Mouse (Mus musculus) embryonic stem cell, embryonic (primary cell): ENCODE measurements at regions not wholly inside any gene's neighbourhood (a gene's known extent, or its start where the extent isn't known, plus 50 kb on each side); places are given as distances from the start of the nearest gene placed in this dataset.

Experiments
- CTCF ChIA-PET, 4 experiments: fragments of 300-600 bp in 2 of 4; fragments of 350-600 bp in 2 of 4; sonication (Branson Sonifier 250); formaldehyde crosslinking; loops; one replicate each; lab custom pipeline; 2022; ENCODE audit warnings: inconsistent platforms in 2 of 4; lab: Charles Lee
- POLR2A ChIA-PET, 4 experiments: fragments of 300-600 bp in 2 of 4; fragments of 350-600 bp in 2 of 4; sonication (Branson Sonifier 250); formaldehyde crosslinking; loops; one replicate each; lab custom pipeline; 2022; ENCODE audit warnings: antibody characterized with exemption in 4 of 4, inconsistent platforms in 1 of 4; lab: Charles Lee

DNA sequence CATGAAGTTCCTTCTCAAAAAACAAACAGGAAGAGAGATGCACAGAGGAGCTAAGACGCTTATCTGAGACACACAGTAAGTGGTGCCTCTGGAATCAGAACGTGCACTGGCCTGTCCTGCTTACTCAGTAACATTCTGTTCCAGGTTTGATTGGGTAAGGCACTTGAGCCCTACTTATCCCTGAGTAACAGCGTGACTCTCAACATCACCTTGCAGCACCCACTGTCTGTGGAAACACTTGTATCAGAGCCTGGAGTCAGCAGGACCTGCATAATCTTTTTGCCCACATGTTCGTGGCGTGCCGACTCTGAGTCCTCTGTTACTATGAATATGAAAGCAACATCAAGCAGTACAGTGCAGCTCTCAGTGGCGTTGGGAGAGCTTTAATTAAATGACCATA lies 76.4 kb upstream of the Serbp1 start:
- ChIA-PET POLR2A (interaction anchor here in 1 of 4 experiments (0.5 to 1.1 kb wide), 4 partner anchors 15 to 130 kb away, joined by 3 to 4 read pairs (median 4); partner anchors contain the start of gene Serbp1), CTCF (interaction anchor here in 2 of 4 experiments (0.5 to 1.4 kb wide), 3 partner anchors 21 to 157 kb away, joined by 3 read pairs; no protein-coding TSS in a partner anchor)

DNA sequence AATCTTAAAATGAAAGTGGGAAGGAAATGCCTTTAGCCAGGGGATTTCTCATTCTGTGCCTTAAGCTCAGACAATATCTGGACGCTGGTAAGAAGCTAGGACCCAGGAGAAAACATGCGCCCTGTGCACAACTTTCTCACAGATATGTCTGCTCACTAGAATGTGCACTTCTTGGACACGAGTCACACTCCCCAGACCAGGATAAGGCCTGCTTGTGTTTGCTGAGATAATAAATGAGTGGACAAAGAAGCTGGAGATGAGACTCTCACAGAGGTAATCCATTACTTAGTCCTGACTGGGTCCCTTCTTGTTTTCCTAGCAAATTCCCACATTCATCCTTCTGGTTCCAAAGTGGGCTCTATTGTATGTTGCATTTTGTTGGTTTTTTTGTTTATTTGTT lies 77.4 kb upstream of the Serbp1 start:
- ChIA-PET CTCF (interaction anchor here (0.5 to 2.4 kb wide), 9 partner anchors 9 to 1195 kb away, joined by 3 to 30 read pairs (median 3); no protein-coding TSS in a partner anchor), POLR2A (interaction anchor here (0.6 to 2.6 kb wide), 10 partner anchors 8 to 625 kb away, joined by 3 to 7 read pairs (median 4); partner anchors contain the start of genes Gadd45a (in 1 of the 4) and Mad2l1 (in 1 of the 4))

DNA sequence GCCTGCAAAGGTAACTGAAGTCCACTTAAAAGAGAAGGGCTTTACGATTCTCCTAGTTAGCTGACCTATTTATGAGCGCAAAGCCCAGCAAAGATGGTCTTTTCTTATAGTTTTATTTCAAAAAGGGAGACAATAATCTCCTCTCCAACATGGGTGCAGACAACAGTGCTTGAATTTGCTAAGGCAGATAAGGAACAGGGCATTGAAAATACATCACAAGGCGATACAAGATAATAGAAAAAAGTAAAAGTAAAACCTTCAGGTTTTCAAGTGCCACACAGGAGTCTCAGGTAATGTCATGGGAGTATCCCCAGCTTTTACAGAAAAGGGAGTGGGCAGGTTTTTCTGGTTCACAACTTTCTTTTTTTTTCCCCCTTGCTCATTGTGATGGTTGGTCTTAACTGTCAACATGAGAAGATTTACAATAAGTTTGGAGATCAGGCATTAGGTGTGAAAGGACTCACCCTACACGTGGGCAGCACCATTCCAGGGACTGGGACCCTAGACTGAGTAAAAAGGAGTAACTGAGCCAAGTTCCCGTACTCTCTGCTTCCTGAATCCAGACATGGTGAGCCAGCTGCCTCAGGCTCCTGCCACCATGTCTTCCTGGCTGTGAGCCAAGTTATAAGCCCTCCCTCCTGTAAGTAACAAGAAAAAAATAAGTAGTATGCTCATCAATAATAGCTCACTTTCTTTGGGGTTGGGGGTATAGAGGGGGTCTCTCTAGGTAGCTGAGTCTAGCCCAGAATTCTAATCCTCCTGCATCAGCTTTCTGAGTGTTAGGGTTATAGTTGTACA lies 78.1 kb upstream of the Serbp1 start:
- ChIA-PET CTCF (interaction anchor here (0.5 to 2.4 kb wide), 10 partner anchors 9 to 1195 kb away, joined by 3 to 30 read pairs (median 4); no protein-coding TSS in a partner anchor), POLR2A (interaction anchor here (0.6 to 2.6 kb wide), 11 partner anchors 9 to 625 kb away, joined by 3 to 7 read pairs (median 4); partner anchors contain the start of genes Mad2l1 (in 2 of the 4) and Gadd45a (in 1 of the 4))

DNA sequence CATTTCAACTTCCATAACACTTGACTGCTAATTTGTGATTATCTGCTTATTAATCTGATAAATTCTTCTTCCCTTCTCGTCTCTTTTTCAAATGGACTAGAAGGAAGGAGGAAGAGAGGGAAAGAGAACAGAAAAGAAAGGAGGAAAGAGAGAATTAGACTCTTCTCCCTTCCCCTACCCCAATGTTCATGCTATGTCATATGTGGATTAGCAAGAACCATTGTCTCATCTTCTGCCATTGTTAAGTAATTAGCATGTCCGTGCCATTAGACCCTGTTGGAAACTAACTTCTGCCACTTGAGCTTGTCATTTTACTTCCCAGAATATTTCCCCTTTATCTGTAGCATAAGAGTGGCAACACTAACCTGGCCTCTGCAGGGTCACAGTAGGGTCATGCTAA lies 78.8 kb upstream of the Serbp1 start:
- ChIA-PET CTCF (interaction anchor here (0.5 to 2.4 kb wide), 28 partner anchors 9 to 323 kb away, joined by 3 to 30 read pairs (median 5); partner anchors contain the start of gene Gadd45a (in 2 of the 4)), POLR2A (interaction anchor here (0.7 to 2.6 kb wide), 15 partner anchors 9 to 624 kb away, joined by 3 to 15 read pairs (median 6); partner anchors contain the start of genes Gadd45a (in 2 of the 4) and Mad2l1 (in 2 of the 4))

DNA sequence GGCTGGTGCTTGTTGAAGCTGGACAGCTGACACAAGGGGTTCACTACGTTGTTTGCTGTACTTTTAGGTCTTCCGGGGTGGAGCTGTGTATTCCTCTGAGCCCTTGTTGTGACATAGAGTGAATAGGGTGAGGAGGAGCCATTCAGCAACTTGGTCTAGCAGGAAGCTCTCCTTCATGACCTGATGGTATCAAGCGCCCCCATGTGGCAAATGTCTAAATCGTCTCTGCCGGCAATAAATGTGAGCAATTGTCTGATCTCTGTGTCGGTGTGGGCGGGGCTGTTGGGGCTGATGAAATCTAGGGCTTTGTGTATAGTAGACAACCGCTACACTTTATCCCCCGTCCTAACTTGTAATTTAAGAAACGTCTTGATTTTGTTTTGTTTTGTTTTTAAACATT lies 79.2 kb upstream of the Serbp1 start:
- CTCF ChIA-PET: interaction anchor here (0.5 to 2.4 kb wide), 40 partner anchors 9 to 1486 kb away, joined by 3 to 30 read pairs (median 4); partner anchors contain the start of gene Gadd45a (in 2 of the 4)
- POLR2A ChIA-PET: interaction anchor here (0.6 to 2.6 kb wide), 18 partner anchors 9 to 623 kb away, joined by 3 to 15 read pairs (median 5); partner anchors contain the start of genes Gadd45a (in 2 of the 4) and Mad2l1 (in 2 of the 4)

DNA sequence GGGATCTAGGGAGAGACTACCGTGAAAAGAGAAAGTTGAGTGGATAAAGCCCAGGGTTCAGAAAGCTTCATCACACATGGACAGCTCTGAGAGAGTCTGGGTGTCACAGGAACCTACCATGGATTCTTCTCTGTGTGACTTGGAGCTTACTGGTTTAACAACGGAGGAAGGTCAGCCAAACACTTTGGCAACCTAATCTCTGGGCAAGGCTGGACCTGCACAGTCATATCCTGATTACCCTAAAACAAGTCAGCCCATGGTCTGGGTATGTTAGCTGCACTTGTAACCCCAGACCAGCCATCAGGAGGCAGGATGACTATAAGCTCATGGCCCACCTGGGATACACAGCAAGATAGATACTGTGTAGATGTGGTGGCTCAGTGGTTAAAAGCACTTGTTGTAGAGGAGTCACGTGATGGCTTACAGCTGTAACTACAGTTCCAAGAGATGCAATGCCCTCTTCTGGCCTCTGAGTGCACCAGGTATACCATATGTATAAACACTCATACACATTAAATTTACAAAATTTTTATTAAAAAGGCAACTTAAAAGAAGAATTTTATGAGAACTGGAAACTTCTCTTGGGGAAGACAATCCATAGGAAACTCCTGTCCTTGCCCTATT lies 85.0 kb upstream of the Serbp1 start:
- ChIA-PET CTCF (interaction anchor here in 3 of 4 experiments (0.6 to 2.0 kb wide), 6 partner anchors 17 to 198 kb away, joined by 3 to 9 read pairs (median 4); no protein-coding TSS in a partner anchor), POLR2A (interaction anchor here in 3 of 4 experiments (0.5 to 1.8 kb wide), 6 partner anchors 8 to 618 kb away, joined by 3 to 8 read pairs (median 3); partner anchors contain the start of gene Gadd45a (in 1 of the 3))

DNA sequence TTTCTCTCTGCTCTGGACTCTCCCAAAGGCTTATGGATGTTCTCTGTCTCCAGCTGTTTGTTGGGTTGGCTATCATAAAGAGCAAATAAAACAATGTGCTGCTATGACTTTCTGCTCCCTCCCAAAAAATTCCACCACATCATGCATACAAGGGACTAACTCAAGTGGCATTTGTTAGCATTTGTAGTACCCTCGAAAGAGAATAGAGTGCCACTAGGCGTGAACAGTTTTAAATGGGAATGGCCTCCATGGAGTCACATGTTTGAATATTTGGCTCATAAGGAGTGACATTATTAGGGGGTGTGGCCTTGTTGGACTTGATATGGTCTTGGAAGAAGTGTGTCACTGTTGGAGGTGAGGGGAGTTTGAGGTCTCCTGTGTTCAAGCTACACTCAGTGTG lies 86.5 kb upstream of the Serbp1 start:
- CTCF ChIA-PET: no interaction called here
- POLR2A ChIA-PET: no interaction called here

DNA sequence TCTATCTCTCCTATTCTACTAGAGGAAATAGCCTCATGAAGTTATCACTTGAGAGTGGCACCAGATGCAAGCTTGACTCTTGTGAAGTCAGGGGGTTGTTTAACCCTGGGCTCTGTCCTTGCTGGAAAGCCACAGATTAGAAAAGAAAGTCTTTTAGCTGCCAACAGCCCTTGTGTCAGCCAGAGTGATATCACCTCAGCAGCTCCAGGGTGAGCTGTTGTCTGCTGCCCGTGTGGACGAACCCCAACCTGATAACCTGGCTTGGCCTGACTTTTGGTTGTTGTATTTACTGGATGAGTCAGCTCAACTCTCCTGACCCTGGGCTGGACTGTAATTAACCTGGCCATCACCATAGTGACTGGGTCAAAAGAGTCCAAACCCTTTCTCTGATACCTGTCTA lies 88.6 kb upstream of the Serbp1 start:
- POLR2A ChIA-PET: no interaction called here

DNA sequence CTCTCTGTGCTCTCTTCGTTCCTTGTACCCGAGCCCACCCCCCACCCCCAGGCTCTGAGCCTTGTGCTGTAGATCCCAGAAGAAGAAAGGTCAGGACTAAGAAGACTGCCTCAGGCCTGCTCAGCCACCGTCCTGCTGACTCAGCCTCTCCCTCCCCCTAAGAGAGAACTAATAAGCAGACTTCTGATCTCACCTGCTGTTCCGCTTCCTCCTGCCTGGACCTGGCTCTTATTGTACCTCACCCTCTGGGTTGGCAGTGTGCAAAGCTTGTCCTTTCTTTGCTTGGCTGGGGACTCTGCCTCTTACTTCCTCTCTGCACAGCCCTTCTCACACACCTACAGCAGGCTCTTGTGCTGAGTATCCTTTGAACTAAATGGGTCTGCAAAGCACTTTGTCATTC lies 91.3 kb upstream of the Serbp1 start:
- POLR2A ChIA-PET: interaction anchor here (0.5 to 4.1 kb wide), 18 partner anchors 9 to 245 kb away, joined by 3 to 21 read pairs (median 4); partner anchors contain the start of gene Gadd45a (in 2 of the 4)
- CTCF ChIA-PET: interaction anchor here (0.5 to 2.1 kb wide), 11 partner anchors 12 to 463 kb away, joined by 3 to 9 read pairs (median 4); no protein-coding TSS in a partner anchor

More for the DNA sequence above, 88.6 kb upstream of the Serbp1 start:
- CTCF ChIA-PET: interaction anchor here in 1 of 4 experiments (1.5 kb wide), 1 partner anchor 9 kb away, joined by 3 read pairs; no protein-coding TSS in a partner anchor

DNA sequence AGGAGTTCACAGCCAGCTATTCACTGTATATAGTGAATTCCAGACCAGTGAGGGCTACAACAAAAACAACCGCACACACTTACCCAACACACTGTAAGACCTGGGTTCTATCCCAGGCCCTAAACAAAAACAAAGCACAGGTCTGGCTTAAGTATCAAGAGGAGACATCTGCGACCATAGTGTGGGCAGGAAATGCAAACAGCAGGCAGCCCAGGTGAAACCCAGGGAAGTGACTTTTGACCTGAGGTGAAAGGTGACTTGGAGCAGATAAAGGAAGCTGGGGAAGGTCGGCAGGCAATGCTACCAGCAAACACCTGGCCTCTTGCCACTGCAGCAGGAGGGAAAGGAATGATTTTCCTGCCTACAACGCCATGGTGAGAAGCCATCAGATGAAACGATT lies 92.0 kb upstream of the Serbp1 start:
- CTCF ChIA-PET: interaction anchor here (0.6 to 2.1 kb wide), 10 partner anchors 13 to 183 kb away, joined by 3 to 9 read pairs (median 4); no protein-coding TSS in a partner anchor
- POLR2A ChIA-PET: interaction anchor here (0.5 to 4.1 kb wide), 19 partner anchors 8 to 244 kb away, joined by 3 to 21 read pairs (median 4); partner anchors contain the start of gene Gadd45a (in 3 of the 4)

DNA sequence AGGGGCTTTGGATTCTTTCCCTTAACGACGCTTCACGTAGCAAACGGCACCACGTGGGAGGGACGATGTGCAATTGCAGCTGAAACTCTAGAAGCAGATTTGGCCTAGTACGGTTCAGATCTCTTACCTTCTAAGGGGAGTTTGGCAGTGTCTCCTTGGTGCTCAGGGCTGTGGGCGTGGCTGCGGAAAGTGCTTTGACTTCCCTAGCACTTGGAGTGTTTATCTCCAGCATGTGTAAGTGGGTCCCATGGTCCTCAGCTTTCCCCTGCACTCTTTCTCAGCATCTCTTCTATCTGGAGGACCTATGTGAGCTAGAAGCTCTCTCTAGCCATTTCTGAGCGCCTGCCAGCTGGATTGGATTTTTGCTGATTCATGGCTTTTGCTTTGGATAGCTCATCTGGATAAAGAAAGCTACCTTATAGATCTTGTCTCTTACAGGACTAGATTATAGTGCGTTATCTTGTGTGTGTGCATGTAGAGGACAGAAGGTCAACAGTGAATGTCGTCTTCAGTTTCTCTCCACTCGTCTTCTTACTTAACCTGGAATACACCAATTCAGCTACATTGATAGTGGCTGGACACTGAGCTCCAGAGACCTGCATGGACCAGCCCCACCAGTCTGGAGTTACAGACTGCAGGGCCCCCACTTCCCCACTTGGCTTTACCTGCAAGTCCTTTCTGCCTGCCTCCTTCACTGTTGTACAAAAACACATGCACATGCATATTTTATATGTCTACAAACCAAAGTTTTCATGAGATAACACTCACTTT lies 92.8 kb upstream of the Serbp1 start:
- POLR2A ChIA-PET: interaction anchor here in 3 of 4 experiments (0.8 to 4.1 kb wide), 15 partner anchors 8 to 177 kb away, joined by 3 to 21 read pairs (median 4); partner anchors contain the start of gene Gadd45a (in 3 of the 3)
- CTCF ChIA-PET: interaction anchor here (0.6 to 1.6 kb wide), 11 partner anchors 14 to 307 kb away, joined by 3 to 8 read pairs (median 4); partner anchors contain the start of gene Gadd45a (in 1 of the 4)

DNA sequence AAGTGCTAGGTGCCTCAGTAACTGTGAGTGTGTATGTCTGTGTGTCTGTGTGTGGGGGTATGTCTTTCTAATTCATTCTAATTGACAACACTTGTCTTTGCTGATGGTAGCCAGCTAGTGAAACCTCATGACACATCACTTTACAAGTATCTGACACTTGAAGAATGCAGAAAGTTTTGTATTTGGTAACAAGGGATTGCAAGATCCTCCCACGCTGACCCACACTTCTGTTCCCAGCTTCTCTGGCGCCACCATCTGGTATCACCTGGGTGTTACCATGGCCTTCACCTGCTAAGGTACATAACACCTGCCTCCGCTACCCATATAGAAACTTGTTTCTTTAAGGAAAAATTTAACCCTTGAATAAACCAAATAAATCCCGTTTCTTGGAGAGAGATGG lies 95.8 kb upstream of the Serbp1 start:
- ChIA-PET CTCF (interaction anchor here (0.5 to 1.4 kb wide), 6 partner anchors 13 to 809 kb away, joined by 3 to 4 read pairs (median 3); no protein-coding TSS in a partner anchor), POLR2A (interaction anchor here in 1 of 4 experiments (1.7 kb wide), 1 partner anchor 106 kb away, joined by 4 read pairs; no protein-coding TSS in a partner anchor)

DNA sequence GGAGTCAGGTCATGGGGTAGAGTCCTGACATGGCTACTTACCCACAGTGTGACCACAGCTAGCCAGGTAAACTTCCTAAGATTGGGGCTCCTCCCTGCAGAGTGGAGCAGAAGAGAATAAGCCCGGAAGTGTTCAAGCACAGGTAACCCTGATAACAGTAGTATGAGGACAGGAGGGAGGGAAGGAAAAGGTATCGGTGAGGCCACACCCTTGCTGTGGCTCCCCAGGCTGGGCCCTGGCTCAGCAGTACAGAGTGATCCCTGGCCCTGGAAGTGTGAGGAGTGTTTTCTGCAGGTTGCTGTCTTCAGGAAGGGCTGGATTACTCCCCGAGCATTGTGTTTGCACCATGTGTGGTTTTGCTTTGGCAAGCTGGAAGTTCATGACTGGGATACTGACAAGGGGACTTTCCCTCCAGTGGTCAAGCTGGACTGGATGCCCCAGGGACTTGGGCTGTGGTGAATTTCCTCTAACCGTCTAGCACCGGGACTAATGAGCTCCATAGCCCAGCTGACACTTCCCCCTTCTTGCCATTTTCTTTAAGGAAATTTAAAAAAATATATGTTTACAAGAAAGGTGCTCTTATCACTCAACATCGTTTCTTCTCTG lies 97.2 kb upstream of the Serbp1 start:
- ChIA-PET POLR2A (interaction anchor here in 3 of 4 experiments (0.6 to 5.0 kb wide), 9 partner anchors 13 to 298 kb away, joined by 3 to 22 read pairs (median 5); partner anchors contain the start of gene Gadd45a (in 3 of the 3)), CTCF (interaction anchor here in 2 of 4 experiments (0.8 to 3.2 kb wide), 10 partner anchors 18 to 178 kb away, joined by 3 to 13 read pairs (median 5); partner anchors contain the start of gene Gadd45a (in 1 of the 2))

DNA sequence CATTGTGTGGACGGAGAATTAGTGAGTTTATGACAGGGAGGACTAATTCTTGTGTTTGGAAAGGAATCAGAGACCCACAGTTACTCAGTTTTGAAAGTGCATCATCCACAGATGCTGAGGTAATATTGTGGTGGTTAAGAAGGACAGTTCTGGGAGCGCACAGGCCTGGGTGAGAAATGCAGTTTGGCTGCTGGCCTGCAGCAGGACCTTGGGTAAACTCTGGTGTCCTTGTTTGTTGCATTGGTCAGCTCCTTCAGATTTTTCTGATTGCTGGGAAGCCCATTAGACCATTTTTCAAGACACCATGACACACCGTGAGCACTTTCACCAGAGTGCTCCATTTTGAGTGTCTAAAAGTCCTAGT lies 99.0 kb upstream of the Serbp1 start:
- POLR2A ChIA-PET: interaction anchor here in 3 of 4 experiments (0.5 to 5.0 kb wide), 12 partner anchors 8 to 170 kb away, joined by 3 to 22 read pairs (median 4); partner anchors contain the start of gene Gadd45a (in 2 of the 3)
- CTCF ChIA-PET: interaction anchor here in 2 of 4 experiments (0.6 to 3.2 kb wide), 7 partner anchors 18 to 180 kb away, joined by 3 to 10 read pairs (median 8); partner anchors contain the start of gene Gadd45a (in 1 of the 2)

DNA sequence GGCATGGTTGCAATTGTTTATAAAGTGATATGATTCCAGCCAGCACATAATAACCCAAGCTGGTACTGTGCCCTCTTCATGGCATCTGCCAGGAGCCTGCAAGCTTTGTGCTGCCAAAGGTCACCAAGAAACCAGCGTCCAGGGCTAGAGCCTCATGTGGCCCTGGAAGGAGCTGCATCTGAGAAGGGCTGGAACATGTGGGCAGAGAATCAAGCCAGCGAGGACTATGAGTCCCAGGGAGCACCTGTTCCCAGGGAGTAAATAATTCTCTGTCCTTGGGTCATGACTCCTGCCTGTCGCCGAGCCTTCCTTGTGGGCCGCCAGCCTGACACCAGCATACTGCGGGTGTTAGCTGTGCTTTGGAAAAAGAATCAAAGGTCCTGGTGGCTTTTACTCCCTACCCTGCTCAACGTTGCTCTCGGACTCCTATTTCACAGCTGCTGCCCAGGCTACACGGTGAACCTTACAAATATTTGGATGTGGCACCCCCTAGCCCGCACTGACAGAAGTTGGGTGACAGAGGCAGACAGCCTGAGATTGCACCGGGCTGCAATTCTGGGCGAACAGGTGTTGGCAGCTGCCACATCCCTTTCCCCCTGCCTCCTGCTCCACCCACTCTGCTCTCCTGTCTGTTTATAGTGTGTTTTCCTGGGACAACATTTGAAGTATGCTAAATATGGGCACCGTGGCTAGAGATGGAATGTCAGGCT lies 99.5 kb upstream of the Serbp1 start:
- CTCF ChIA-PET: interaction anchor here in 3 of 4 experiments (0.6 to 3.2 kb wide), 11 partner anchors 18 to 838 kb away, joined by 3 to 10 read pairs (median 4); partner anchors contain the start of gene Gadd45a (in 1 of the 3)

More for the DNA sequence above, 99.5 kb upstream of the Serbp1 start:
- POLR2A ChIA-PET: interaction anchor here in 3 of 4 experiments (0.5 to 5.0 kb wide), 16 partner anchors 8 to 243 kb away, joined by 3 to 22 read pairs (median 4); partner anchors contain the start of gene Gadd45a (in 3 of the 3)
